Comparison of ENCODE assay signal across 11 mouse cellular contexts in genomic region chr2:49571159-49571920, GRCm38 (mm10). TPM values are rescaled to one million over a fixed set of nuclear protein-coding genes. Genes with fewer than 3 reads are reported as not detected.
DNase-seq lines count a peak whose midpoint lies in the region; ATAC-seq lines count a peak whose summit lies in the region.
"Had no signal": no experiment of that assay in that cellular context is flagged by ENCODE, and none has a peak within 500 bp of the region (broad histone marks: within the 10 kb centered on the region; RNA-seq: fewer than 3 reads in every experiment).

No protein-coding gene starts in this region.

- H3K4me2 ChIP-seq in forebrain, embryonic 12.5 days, result no peak overlapping the region

- 72% methylated on average over 11 of the region's 11 CpGs for WGBS in forebrain, embryonic 12.5 days
- 77% methylated on average over 11 of the region's 11 CpGs for WGBS in limb, embryonic 10.5 days

- no peaks in the 10 kb centered on the region for H3K9me3 ChIP-seq in forebrain, embryonic 12.5 days
- no peaks in the 10 kb centered on the region for H3K9me3 ChIP-seq in limb, embryonic 10.5 days (replicated peaks)

- peaks cover 31% of the 10 kb centered on the region for H3K4me1 ChIP-seq in forebrain, embryonic 12.5 days
- peaks cover 47% of the 10 kb centered on the region for H3K4me1 ChIP-seq in limb, embryonic 10.5 days

- H3K36me3 ChIP-seq in forebrain, embryonic 12.5 days (replicated peaks), result no peaks in the 10 kb centered on the region
- no peaks in the 10 kb centered on the region for H3K36me3 ChIP-seq in limb, embryonic 10.5 days

- DNase-seq in frontal cortex, postnatal 25 days (ENCODE audit: low spot score in 2 of 2), result no peak
- DNase-seq in 416B (ENCODE audit: low read depth), result peak; percentile 65
- no peak for DNase-seq in limb, embryonic 10.5 days (ENCODE audit: low spot score)
- no peak for DNase-seq in T-cell, adult 2 months (ENCODE audit: low spot score)
- no peak for DNase-seq in cerebellum, postnatal 4 days (ENCODE audit: low spot score in 2 of 2)
- DNase-seq: adrenal gland, adult 8-10 months; gastrocnemius, adult 2 months; lung, postnatal 10 days had no signal

- peak overlapping the region; percentile 79 for H3K27ac ChIP-seq in forebrain, embryonic 12.5 days
- peak overlapping the region; percentile 32; the same call in 1 of the 2 replicates for H3K27ac ChIP-seq in limb, embryonic 10.5 days
- H3K27ac ChIP-seq: gastrocnemius, adult 2 months had no signal

- H3K4me3 ChIP-seq in forebrain, embryonic 12.5 days (replicated peaks), result no peak overlapping the region
- H3K4me3 ChIP-seq in limb, embryonic 10.5 days, result no peak overlapping the region
- H3K4me3 ChIP-seq: gastrocnemius, adult 2 months had no signal

- ATAC-seq in frontal cortex, adult (ENCODE audit: low TSS enrichment), result peak; percentile 14; the same call in 1 of the 2 replicates
- no peak for ATAC-seq in forebrain, embryonic 12.5 days (ENCODE audit: low FRiP score)
- no peak for ATAC-seq in erythroid progenitor cell, adult 5-6 weeks (replicated peaks; ENCODE audit: low FRiP score, poor library complexity, severe bottlenecking)

- H3K27me3 ChIP-seq in forebrain, embryonic 12.5 days, result no peaks in the 10 kb centered on the region
- no peaks in the 10 kb centered on the region for H3K27me3 ChIP-seq in limb, embryonic 10.5 days (ENCODE audit: low read depth, poor library complexity, severe bottlenecking)

- no peak overlapping the region for H3K9ac ChIP-seq in forebrain, embryonic 12.5 days

RNA-seq across cellular contexts. Expression of gene Kif5c, which starts 47.8 kb away (rescaled TPM):
- 135 and 149 TPM in 2 replicates for polyA plus RNA-seq in forebrain, embryonic 12.5 days (2016; fragmentation: Nextera tagmentation; extraction: Ambion mirVana)
- 13.8 and 14.5 TPM in 2 replicates for polyA plus RNA-seq in limb, embryonic 10.5 days (2016; fragmentation: Nextera tagmentation; extraction: Ambion mirVana)
- total RNA-seq in erythroid progenitor cell, adult 5-6 weeks (2015; ENCODE audit: low replicate concordance), result 0.84 TPM in 1 of 2 replicates, not detected in the other
- not detected in 2 replicates for total RNA-seq in erythroid progenitor cell, adult 5-6 weeks (2017; ENCODE audit: low replicate concordance)
